Mouse (Mus musculus): ENCODE results near the gene Ranbp9. TPM values are rescaled to one million over a fixed set of nuclear protein-coding genes. Genes with fewer than 3 reads are reported as not detected.
"Not testable (repeated sequence)": the region's sequence is repeated elsewhere in the genome, so short reads cannot be mapped to it uniquely, and the experiment has no call there.

The Ranbp9 gene
- polyA plus RNA-seq, 1 experiment from 2014 or later: 22.9 TPM

DNA sequence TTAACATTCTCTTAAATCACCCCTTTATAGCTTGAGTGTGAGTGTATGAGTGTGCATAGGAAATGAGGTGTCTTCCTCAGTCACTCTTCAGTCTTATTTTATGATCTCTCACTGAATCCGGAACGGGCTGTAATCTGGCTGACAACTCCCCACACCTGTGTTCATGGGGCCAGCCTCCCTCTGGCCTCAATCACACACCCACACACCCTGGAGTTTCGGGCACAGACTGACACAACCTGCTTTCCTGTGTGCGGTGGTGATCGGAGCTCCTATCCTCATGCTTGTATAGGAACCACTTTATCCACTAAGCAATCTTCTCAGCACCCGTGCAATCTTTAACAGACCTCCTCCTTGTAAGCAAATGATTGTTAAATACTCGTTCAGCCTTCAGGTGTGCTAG is 4.9 kb downstream of the Ranbp9 start:
- Histone ChIP-seq H3K9me3 (ENCODE audit: control insufficient read depth, low read length) (no peaks in the 10 kb centered on the region), H3K4me3 (ENCODE audit: low read depth, low read length) (no peak overlapping the region), H3K4me2 (replicated peaks; ENCODE audit: low read depth, low read length) (no peak overlapping the region), H3K36me3 (ENCODE audit: control insufficient read depth, insufficient read depth, low read length) (no peaks in the 10 kb centered on the region), H3K9ac (ENCODE audit: low read depth, low read length) (no peak overlapping the region), H3K4me1 (replicated peaks; ENCODE audit: control insufficient read depth, insufficient read depth, low read length) (no peaks in the 10 kb centered on the region), H3K27me3 (ENCODE audit: control insufficient read depth, insufficient read depth, low read length) (no peaks in the 10 kb centered on the region), H3K27ac (ENCODE audit: low read depth, low read length) (no peak overlapping the region)
- ATAC-seq (ENCODE audit: low FRiP score): no peak
- 91% methylated on average over 7 of the region's 7 CpGs for WGBS
- no peak for DNase-seq (ENCODE audit: low spot score)

DNA sequence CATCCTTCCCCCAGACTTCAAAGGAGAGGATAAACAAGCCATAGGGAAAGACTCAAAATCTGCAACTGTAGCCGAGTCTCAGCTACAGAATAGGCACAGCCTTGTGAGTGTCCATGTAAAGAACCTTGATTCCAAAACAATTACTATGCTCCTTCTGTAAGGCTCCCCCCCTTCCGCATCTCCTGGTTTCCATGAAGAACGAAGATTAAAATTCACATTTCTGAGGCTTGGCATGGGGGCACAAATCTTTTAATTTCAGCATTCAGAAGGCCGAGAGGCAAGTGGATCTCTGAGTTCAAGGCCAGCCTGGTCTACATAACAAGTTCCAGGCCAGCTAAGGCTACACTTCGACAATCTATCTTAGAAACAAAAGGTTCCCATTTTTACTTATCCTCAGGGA is 6.4 kb downstream of the Ranbp9 start:
- Histone ChIP-seq H3K27ac (ENCODE audit: low read depth, low read length) (no peak overlapping the region), H3K36me3 (ENCODE audit: control insufficient read depth, insufficient read depth, low read length) (no peaks in the 10 kb centered on the region), H3K4me1 (replicated peaks; ENCODE audit: control insufficient read depth, insufficient read depth, low read length) (no peaks in the 10 kb centered on the region), H3K9me3 (ENCODE audit: control insufficient read depth, low read length) (no peaks in the 10 kb centered on the region), H3K9ac (ENCODE audit: low read depth, low read length) (no peak overlapping the region), H3K27me3 (ENCODE audit: control insufficient read depth, insufficient read depth, low read length) (no peaks in the 10 kb centered on the region), H3K4me3 (ENCODE audit: low read depth, low read length) (no peak overlapping the region), H3K4me2 (replicated peaks; ENCODE audit: low read depth, low read length) (no peak overlapping the region)
- WGBS: 88% methylated on average over 5 of the region's 5 CpGs
- ATAC-seq (ENCODE audit: low FRiP score) (no peak), DNase-seq (ENCODE audit: low spot score) (no peak)

- not testable (repeated sequence) for H3K9ac ChIP-seq (ENCODE audit: low read depth, low read length); H3K27me3 ChIP-seq (ENCODE audit: control insufficient read depth, insufficient read depth, low read length); ATAC-seq (ENCODE audit: low FRiP score); H3K4me3 ChIP-seq (ENCODE audit: low read depth, low read length); H3K4me2 ChIP-seq (replicated peaks; ENCODE audit: low read depth, low read length); H3K9me3 ChIP-seq (ENCODE audit: control insufficient read depth, low read length); DNase-seq (ENCODE audit: low spot score); H3K27ac ChIP-seq (ENCODE audit: low read depth, low read length); H3K4me1 ChIP-seq (replicated peaks; ENCODE audit: control insufficient read depth, insufficient read depth, low read length); H3K36me3 ChIP-seq (ENCODE audit: control insufficient read depth, insufficient read depth, low read length)
- 100% methylated on average over 1 of the region's 1 CpGs for WGBS
These were observed 9.2 kb downstream of the Ranbp9 start for GRCm38 (mm10) chr13:43471861-43472260.

- Histone ChIP-seq H3K4me2 (replicated peaks; ENCODE audit: low read depth, low read length) (no peak overlapping the region), H3K27ac (ENCODE audit: low read depth, low read length) (no peak overlapping the region), H3K9ac (ENCODE audit: low read depth, low read length) (no peak overlapping the region), H3K27me3 (ENCODE audit: control insufficient read depth, insufficient read depth, low read length) (no peaks in the 10 kb centered on the region), H3K9me3 (ENCODE audit: control insufficient read depth, low read length) (0 out of 2 replicates have a peak, but pooled peaks cover 2% of the 10 kb centered on the region), H3K4me3 (ENCODE audit: low read depth, low read length) (no peak overlapping the region), H3K36me3 (ENCODE audit: control insufficient read depth, insufficient read depth, low read length) (no peaks in the 10 kb centered on the region), H3K4me1 (replicated peaks; ENCODE audit: control insufficient read depth, insufficient read depth, low read length) (no peaks in the 10 kb centered on the region)
- ATAC-seq (ENCODE audit: low FRiP score): no peak
- WGBS: 93% methylated on average over 1 of the region's 1 CpGs
- no peak for DNase-seq (ENCODE audit: low spot score)
These were observed 11.5 kb downstream of the Ranbp9 start for GRCm38 (mm10) chr13:43469607-43470006.

DNA sequence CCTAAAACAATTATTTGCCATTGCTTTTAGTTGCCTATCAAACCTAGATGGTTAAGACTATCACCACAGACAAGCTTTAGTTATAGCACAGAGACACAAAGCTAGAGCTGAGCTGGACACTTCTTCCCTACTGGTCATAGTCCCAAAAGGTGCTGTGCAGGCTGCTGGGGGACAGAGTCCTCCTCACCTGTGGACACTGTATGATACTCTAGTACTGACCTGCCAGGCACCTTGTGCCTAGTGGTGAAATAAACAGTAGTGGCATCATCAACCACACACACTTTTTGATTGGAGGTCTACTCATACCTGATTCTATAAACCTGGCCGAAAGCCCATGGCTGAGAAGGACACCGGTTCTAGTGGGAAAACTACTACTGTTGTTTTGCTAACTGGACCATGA is 16.5 kb downstream of the Ranbp9 start:
- no peaks in the 10 kb centered on the region for H3K4me1 ChIP-seq (replicated peaks; ENCODE audit: control insufficient read depth, insufficient read depth, low read length)
- no peak overlapping the region for H3K4me2 ChIP-seq (replicated peaks; ENCODE audit: low read depth, low read length)
- H3K9me3 ChIP-seq (ENCODE audit: control insufficient read depth, low read length): 0 out of 2 replicates have a peak, but pooled peaks cover 2% of the 10 kb centered on the region
- 97% methylated on average over 2 of the region's 2 CpGs for WGBS
- no peak for ATAC-seq (ENCODE audit: low FRiP score)
- DNase-seq (ENCODE audit: low spot score): no peak
- H3K27me3 ChIP-seq (ENCODE audit: control insufficient read depth, insufficient read depth, low read length): no peaks in the 10 kb centered on the region
- no peak overlapping the region for H3K9ac ChIP-seq (ENCODE audit: low read depth, low read length)
- no peak overlapping the region for H3K27ac ChIP-seq (ENCODE audit: low read depth, low read length)
- H3K4me3 ChIP-seq (ENCODE audit: low read depth, low read length): no peak overlapping the region
- no peaks in the 10 kb centered on the region for H3K36me3 ChIP-seq (ENCODE audit: control insufficient read depth, insufficient read depth, low read length)

GRCm38 (mm10) chr13:43457161-43457560 is 23.9 kb downstream of the Ranbp9 start:
- Histone ChIP-seq H3K27ac (ENCODE audit: low read depth, low read length) (no peak overlapping the region), H3K36me3 (ENCODE audit: control insufficient read depth, insufficient read depth, low read length) (no peaks in the 10 kb centered on the region), H3K9ac (ENCODE audit: low read depth, low read length) (no peak overlapping the region), H3K4me2 (replicated peaks; ENCODE audit: low read depth, low read length) (no peak overlapping the region), H3K9me3 (ENCODE audit: control insufficient read depth, low read length) (no peaks in the 10 kb centered on the region), H3K4me3 (ENCODE audit: low read depth, low read length) (no peak overlapping the region), H3K4me1 (replicated peaks; ENCODE audit: control insufficient read depth, insufficient read depth, low read length) (peaks cover 3% of the 10 kb centered on the region; the same call in 1 of the 2 replicates), H3K27me3 (ENCODE audit: control insufficient read depth, insufficient read depth, low read length) (no peaks in the 10 kb centered on the region)
- DNase-seq (ENCODE audit: low spot score) (no peak), ATAC-seq (ENCODE audit: low FRiP score) (no peak)
- 78% methylated on average over 1 of the region's 1 CpGs for WGBS

DNA sequence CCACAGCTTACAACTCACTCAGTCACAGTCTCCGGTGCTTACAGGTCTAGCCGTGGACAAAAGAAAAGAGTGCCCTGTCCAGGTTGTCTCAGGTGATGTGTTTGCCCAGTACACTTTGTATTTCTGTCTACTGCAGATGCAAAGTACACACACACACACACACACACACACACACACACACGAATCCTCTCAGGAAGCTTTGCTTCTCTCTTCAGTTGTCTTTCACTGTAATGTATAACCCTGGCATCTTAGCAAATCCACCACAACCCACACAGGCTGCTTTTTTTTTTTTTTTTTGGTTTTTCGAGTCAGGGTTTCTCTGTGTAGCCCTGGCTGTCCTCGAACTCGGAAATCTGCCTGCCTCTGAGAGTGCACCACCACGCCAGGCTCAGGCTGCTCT is 26.7 kb downstream of the Ranbp9 start:
- H3K27me3 ChIP-seq (ENCODE audit: control insufficient read depth, insufficient read depth, low read length): no peaks in the 10 kb centered on the region
- 92% methylated on average over 7 of the region's 7 CpGs for WGBS
- ATAC-seq (ENCODE audit: low FRiP score) (no peak), DNase-seq (ENCODE audit: low spot score) (no peak)
- no peak overlapping the region for H3K27ac ChIP-seq (ENCODE audit: low read depth, low read length)
- no peak overlapping the region for H3K4me2 ChIP-seq (replicated peaks; ENCODE audit: low read depth, low read length)
- H3K4me3 ChIP-seq (ENCODE audit: low read depth, low read length): no peak overlapping the region
- H3K9ac ChIP-seq (ENCODE audit: low read depth, low read length): no peak overlapping the region
- peaks cover 3% of the 10 kb centered on the region; the same call in 1 of the 2 replicates for H3K4me1 ChIP-seq (replicated peaks; ENCODE audit: control insufficient read depth, insufficient read depth, low read length)
- no peaks in the 10 kb centered on the region for H3K9me3 ChIP-seq (ENCODE audit: control insufficient read depth, low read length)
- no peaks in the 10 kb centered on the region for H3K36me3 ChIP-seq (ENCODE audit: control insufficient read depth, insufficient read depth, low read length)

- 34% methylated on average over 7 of the region's 7 CpGs for whole genome bisulfite sequencing
- peak; percentile 19 for DNase-seq (ENCODE audit: low spot score)
- ATAC-seq (ENCODE audit: low FRiP score): 0 out of 2 replicates have a peak, but pooled peaks have one; percentile 38
- Histone ChIP-seq H3K4me2 (replicated peaks; ENCODE audit: low read depth, low read length) (no peak overlapping the region), H3K9ac (ENCODE audit: low read depth, low read length) (no peak overlapping the region), H3K4me1 (replicated peaks; ENCODE audit: control insufficient read depth, insufficient read depth, low read length) (peaks cover 3% of the 10 kb centered on the region; the same call in 1 of the 2 replicates), H3K4me3 (ENCODE audit: low read depth, low read length) (no peak overlapping the region), H3K27ac (ENCODE audit: low read depth, low read length) (0 out of 2 replicates have a peak overlapping the region, but pooled peaks have one; percentile 33), H3K9me3 (ENCODE audit: control insufficient read depth, low read length) (no peaks in the 10 kb centered on the region), H3K27me3 (ENCODE audit: control insufficient read depth, insufficient read depth, low read length) (no peaks in the 10 kb centered on the region), H3K36me3 (ENCODE audit: control insufficient read depth, insufficient read depth, low read length) (no peaks in the 10 kb centered on the region)
These were observed 28.1 kb downstream of the Ranbp9 start for GRCm38 (mm10) chr13:43452843-43453605.

DNA sequence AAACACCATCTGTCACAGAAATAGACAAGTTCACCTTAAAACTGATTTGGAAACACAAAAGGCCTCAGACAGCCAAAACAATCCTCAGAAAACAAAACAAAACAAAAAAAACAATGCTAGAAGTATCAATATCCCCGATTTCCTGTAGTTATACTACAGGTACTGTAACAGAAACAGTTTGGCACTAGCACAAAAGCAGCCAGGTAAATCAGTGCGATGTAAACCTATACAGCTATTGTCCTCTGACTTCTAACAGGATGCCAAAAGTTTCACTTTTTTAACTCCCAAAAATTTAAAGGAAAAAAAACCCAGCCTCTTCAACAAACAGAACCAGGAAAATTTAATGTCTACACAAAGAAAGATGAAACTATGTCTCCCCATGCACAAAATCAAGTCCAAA is 28.9 kb downstream of the Ranbp9 start:
- Histone ChIP-seq H3K4me1 (replicated peaks; ENCODE audit: control insufficient read depth, insufficient read depth, low read length) (peaks cover 3% of the 10 kb centered on the region; the same call in 1 of the 2 replicates), H3K9me3 (ENCODE audit: control insufficient read depth, low read length) (no peaks in the 10 kb centered on the region), H3K9ac (ENCODE audit: low read depth, low read length) (no peak overlapping the region), H3K27me3 (ENCODE audit: control insufficient read depth, insufficient read depth, low read length) (no peaks in the 10 kb centered on the region), H3K36me3 (ENCODE audit: control insufficient read depth, insufficient read depth, low read length) (no peaks in the 10 kb centered on the region), H3K4me3 (ENCODE audit: low read depth, low read length) (no peak overlapping the region), H3K4me2 (replicated peaks; ENCODE audit: low read depth, low read length) (no peak overlapping the region), H3K27ac (ENCODE audit: low read depth, low read length) (no peak overlapping the region)
- WGBS: 86% methylated on average over 2 of the region's 2 CpGs
- DNase-seq (ENCODE audit: low spot score) (no peak), ATAC-seq (ENCODE audit: low FRiP score) (no peak)

All from hindbrain, embryonic 11.5 days (tissue).